Mouse (Mus musculus) C2C12 (cell line): ENCODE data around the gene Sp140.

Experiments used
- CEBPB ChIP-seq: IDR thresholded peaks from one replicate; pipeline ENCODE4 v1.6.1; 2011; ENCODE audit warnings: low read depth, mild to moderate bottlenecking, control low read depth, moderate library complexity
- CTCF ChIP-seq: IDR thresholded peaks from one replicate; pipeline ENCODE4 v1.5.1; 2011; ENCODE audit not compliant: control insufficient read depth, insufficient read depth, insufficient read length
- MAX ChIP-seq: IDR thresholded peaks from one replicate; pipeline ENCODE4 v1.6.1; 2011; ENCODE audit warnings: mild to moderate bottlenecking, control low read depth
- MYOD1 ChIP-seq: IDR thresholded peaks from one replicate; pipeline ENCODE4 v1.6.1; 2011; ENCODE audit warnings: low read depth; ENCODE audit not compliant: control insufficient read depth, insufficient read length
- MYOG ChIP-seq: IDR thresholded peaks from one replicate; pipeline ENCODE4 v1.6.1; 2011; ENCODE audit not compliant: control insufficient read depth, insufficient read length; ENCODE audit errors: extremely low read depth
- USF1 ChIP-seq: IDR thresholded peaks from one replicate; pipeline ENCODE4 v1.6.1; 2011; ENCODE audit warnings: low read depth, mild to moderate bottlenecking, control low read depth, moderate library complexity

- TF ChIP-seq CTCF (no peak), USF1 (no peak), MAX (no peak), MYOD1 (no peak), CEBPB (no peak), MYOG (no peak)
Measured at GRCm38 (mm10) chr1:85693280-85693679, 93.1 kb downstream of the Sp140 start.
